ENCODE assay signal across 15 mouse cellular contexts in the genomic region with DNA sequence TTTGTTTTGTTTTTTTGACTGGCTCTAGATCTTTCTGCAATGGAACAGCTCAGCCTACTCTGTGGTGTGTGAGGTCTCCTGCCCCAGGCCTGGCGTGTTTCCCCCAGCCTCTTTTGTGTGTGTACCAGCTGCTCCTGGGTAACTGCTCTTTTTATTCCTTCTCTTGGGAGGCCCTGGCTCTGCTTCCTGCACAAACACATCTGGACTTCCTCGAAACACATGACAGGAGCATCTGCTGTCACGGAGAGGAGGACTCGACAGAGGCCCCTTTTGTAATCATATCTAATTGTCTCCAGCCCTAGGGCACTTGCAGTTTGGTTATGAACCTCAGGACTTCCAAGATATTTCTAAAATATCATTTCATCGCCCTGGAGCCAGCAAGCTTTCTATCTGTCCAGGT.
DNase-seq lines count a peak whose midpoint lies in the region; ATAC-seq and TF ChIP-seq lines count a peak whose summit lies in the region.
"Had no signal": no experiment of that assay in that cellular context is flagged by ENCODE, and none has a peak within 500 bp of the region (broad histone marks: within the 10 kb centered on the region; RNA-seq: fewer than 3 reads in every experiment).

No protein-coding gene starts in this region.

- no peak for ATAC-seq in lung, embryonic 14.5 days (ENCODE audit: insufficient read depth)
- ATAC-seq in embryonic facial prominence, embryonic 14.5 days (ENCODE audit: low read depth) = no peak
- ATAC-seq in intestine, embryonic 16.5 days = no peak

- H3K4me3 ChIP-seq in lung, embryonic 14.5 days (ENCODE audit: low read depth, low read length) = no peak overlapping the region
- H3K4me3 ChIP-seq in embryonic facial prominence, embryonic 14.5 days (ENCODE audit: low read depth, low read length) = no peak overlapping the region
- no peak overlapping the region for H3K4me3 ChIP-seq in intestine, embryonic 16.5 days (ENCODE audit: low read length)
- H3K4me3 ChIP-seq: hindbrain, embryonic 15.5 days; kidney, embryonic 15.5 days; left cerebral cortex, adult 2 months; limb, embryonic 15.5 days had no signal

- no peaks in the 10 kb centered on the region for H3K36me3 ChIP-seq in lung, embryonic 14.5 days (ENCODE audit: insufficient read depth)
- no peaks in the 10 kb centered on the region for H3K36me3 ChIP-seq in embryonic facial prominence, embryonic 14.5 days (ENCODE audit: control insufficient read depth, insufficient read depth, low read length)
- H3K36me3 ChIP-seq in intestine, embryonic 16.5 days (ENCODE audit: control insufficient read depth, insufficient read depth, low read length) = no peaks in the 10 kb centered on the region
- H3K36me3 ChIP-seq: hindbrain, embryonic 15.5 days; kidney, embryonic 15.5 days; limb, embryonic 15.5 days had no signal

- WGBS in lung, embryonic 14.5 days = 34% methylated on average over 5 of the region's 5 CpGs
- 16% methylated on average over 5 of the region's 5 CpGs for WGBS in embryonic facial prominence, embryonic 14.5 days
- WGBS in intestine, embryonic 16.5 days = 35% methylated on average over 5 of the region's 5 CpGs

- TF ChIP-seq CTCF in lung, embryonic 14.5 days (IDR thresholded peaks at IDR 0.05; ENCODE audit: low read depth) = no peak

- H3K9ac ChIP-seq in lung, embryonic 14.5 days = no peak overlapping the region
- H3K9ac ChIP-seq in embryonic facial prominence, embryonic 14.5 days (ENCODE audit: low read depth, low read length) = no peak overlapping the region
- no peak overlapping the region for H3K9ac ChIP-seq in intestine, embryonic 16.5 days (ENCODE audit: low read depth, low read length)
- H3K9ac ChIP-seq: hindbrain, embryonic 15.5 days; kidney, embryonic 15.5 days; limb, embryonic 15.5 days had no signal

- no peaks in the 10 kb centered on the region for H3K9me3 ChIP-seq in lung, embryonic 14.5 days (ENCODE audit: low read depth, low read length)
- no peaks in the 10 kb centered on the region for H3K9me3 ChIP-seq in embryonic facial prominence, embryonic 14.5 days (ENCODE audit: control insufficient read depth, low read length)
- H3K9me3 ChIP-seq in intestine, embryonic 16.5 days (ENCODE audit: control insufficient read depth, low read length) = no peaks in the 10 kb centered on the region
- H3K9me3 ChIP-seq: hindbrain, embryonic 15.5 days; kidney, embryonic 15.5 days; limb, embryonic 15.5 days had no signal

- DNase-seq in lung, embryonic 14.5 days = peak; percentile 2
- no peak for DNase-seq in lung, postnatal 14 days
- peak; percentile 52 for DNase-seq in embryo, embryonic 11 days
- peak; percentile 65 for DNase-seq in embryonic facial prominence, embryonic 14.5 days (ENCODE audit: low spot score)
- no peak for DNase-seq in yolk sac, embryonic 10.5 days (ENCODE audit: low spot score)
- no peak for DNase-seq in lung, adult 18-20 months
- DNase-seq: cerebellum, adult 11 months; cerebellum, postnatal 25 days; lung, adult 2 months; right cerebral cortex, postnatal 14 days had no signal

- H3K4me1 ChIP-seq in lung, embryonic 14.5 days (ENCODE audit: insufficient read depth) = 0 out of 2 replicates have a peak, but pooled peaks cover 4% of the 10 kb centered on the region
- no peaks in the 10 kb centered on the region; the same call in 1 of the 2 replicates for H3K4me1 ChIP-seq in embryonic facial prominence, embryonic 14.5 days (ENCODE audit: control insufficient read depth, insufficient read depth, low read length)
- peaks cover 5% of the 10 kb centered on the region for H3K4me1 ChIP-seq in intestine, embryonic 16.5 days (ENCODE audit: control insufficient read depth, insufficient read depth, low read length)
- H3K4me1 ChIP-seq: hindbrain, embryonic 15.5 days; kidney, embryonic 15.5 days had no signal

- H3K27me3 ChIP-seq in lung, embryonic 14.5 days (ENCODE audit: insufficient read depth, low read length) = no peaks in the 10 kb centered on the region
- H3K27me3 ChIP-seq in embryonic facial prominence, embryonic 14.5 days (replicated peaks; ENCODE audit: control insufficient read depth, insufficient read depth, low read length) = no peaks in the 10 kb centered on the region
- no peaks in the 10 kb centered on the region for H3K27me3 ChIP-seq in intestine, embryonic 16.5 days (replicated peaks; ENCODE audit: control insufficient read depth, insufficient read depth, low read length)
- H3K27me3 ChIP-seq: hindbrain, embryonic 15.5 days; kidney, embryonic 15.5 days; limb, embryonic 15.5 days had no signal

- no peak overlapping the region for H3K27ac ChIP-seq in lung, embryonic 14.5 days (ENCODE audit: low read depth)
- H3K27ac ChIP-seq in embryonic facial prominence, embryonic 14.5 days (replicated peaks; ENCODE audit: low read depth, low read length) = no peak overlapping the region
- H3K27ac ChIP-seq in intestine, embryonic 16.5 days (ENCODE audit: low read length) = peak overlapping the region; percentile 45; the same call in 1 of the 2 replicates
- H3K27ac ChIP-seq: hindbrain, embryonic 15.5 days; kidney, embryonic 15.5 days; left cerebral cortex, adult 2 months; limb, embryonic 15.5 days had no signal

- no peak overlapping the region for H3K4me2 ChIP-seq in lung, embryonic 14.5 days
- H3K4me2 ChIP-seq in embryonic facial prominence, embryonic 14.5 days (ENCODE audit: low read depth, low read length) = no peak overlapping the region
- no peak overlapping the region for H3K4me2 ChIP-seq in intestine, embryonic 16.5 days (ENCODE audit: low read depth, low read length)
- H3K4me2 ChIP-seq: hindbrain, embryonic 15.5 days; kidney, embryonic 15.5 days; limb, embryonic 15.5 days had no signal

Comparison
In these comparisons a context has a peak if more than half of its experiments do, and no peak if none do; other contexts are left out.
1. DNase-seq: peak in lung, embryonic 14.5 days (single experiment), embryo, embryonic 11 days (single experiment) and embryonic facial prominence, embryonic 14.5 days (single experiment); none in lung, postnatal 14 days (single experiment), yolk sac, embryonic 10.5 days (single experiment) and lung, adult 18-20 months (0 of 2).